Mouse (Mus musculus): ENCODE measurements around the gene Prickle1.

Prickle1 gene

DNA sequence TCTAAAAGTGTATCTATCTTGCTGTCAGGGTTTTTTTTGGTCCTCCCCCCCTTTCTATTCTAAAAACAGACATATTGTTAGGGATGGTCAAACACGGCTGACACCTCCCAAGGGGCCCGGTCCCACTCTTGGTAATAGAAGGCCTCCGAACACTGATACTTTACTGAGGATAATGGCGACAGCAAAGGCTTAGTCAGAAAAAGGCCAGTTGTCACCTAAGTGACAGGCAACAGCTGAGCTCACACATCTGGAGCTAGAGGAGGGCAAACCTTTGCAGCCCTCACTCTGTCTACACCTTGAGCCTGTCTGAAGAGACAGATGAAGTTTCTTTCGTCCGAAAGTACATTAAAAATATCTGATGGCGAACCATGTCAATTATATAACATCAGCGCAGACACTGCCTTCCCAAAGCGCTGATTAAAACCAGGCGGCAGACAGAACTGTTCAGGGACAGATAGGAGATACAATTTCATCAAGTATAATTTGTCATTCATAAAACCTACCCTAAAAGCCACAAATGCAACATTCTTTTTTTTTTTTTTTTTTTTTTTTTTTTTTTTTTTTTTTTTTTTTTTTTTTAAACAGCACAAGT is 1.3 kb downstream of the Prickle1 start:
- no peak for DNase-seq

DNA sequence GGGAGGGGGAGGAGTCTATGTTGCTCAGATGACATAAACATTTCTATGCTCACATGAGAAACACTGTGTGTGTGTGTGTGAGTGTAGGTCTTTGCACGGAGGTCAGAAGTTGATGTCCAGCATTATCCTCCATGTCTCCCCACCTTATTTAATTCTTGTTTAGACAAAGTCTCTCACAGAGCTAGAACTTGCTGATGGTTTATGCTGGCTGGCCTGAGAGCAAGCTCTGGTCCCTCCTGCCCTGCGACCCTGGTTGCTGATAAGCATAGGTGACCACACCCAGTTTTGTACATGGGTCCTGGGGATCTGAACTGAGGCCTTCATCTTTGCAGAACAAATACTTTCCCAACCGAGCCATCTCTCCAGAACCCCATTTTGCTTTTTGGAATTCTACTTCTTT is 3.1 kb downstream of the Prickle1 start:
- no peak for DNase-seq

DNA sequence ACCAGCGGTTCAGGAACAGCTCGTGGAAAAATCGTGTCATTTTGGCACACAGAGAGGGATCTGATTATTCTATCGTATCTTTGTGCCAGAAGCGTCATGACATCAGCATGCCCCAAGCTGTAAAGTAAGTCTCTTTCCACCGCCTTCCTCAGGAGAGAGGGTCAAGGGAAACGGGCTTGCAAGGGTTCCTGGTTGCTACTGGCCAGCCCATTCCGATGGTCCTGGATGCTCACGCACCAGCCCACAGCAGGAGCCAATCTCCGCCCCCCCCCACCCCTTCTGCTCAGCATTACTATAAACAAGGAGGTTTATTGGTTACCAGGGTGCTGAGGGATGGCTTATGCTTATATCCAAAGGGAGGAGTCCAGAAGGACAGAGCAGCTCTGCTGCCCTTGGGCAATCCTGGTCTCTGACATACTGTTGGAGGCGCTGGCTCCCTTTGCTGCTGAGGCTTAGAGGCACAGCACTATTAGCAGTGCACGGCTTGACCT is 3.8 kb downstream of the Prickle1 start:
- peak; percentile 50 to 67 for DNase-seq

DNA sequence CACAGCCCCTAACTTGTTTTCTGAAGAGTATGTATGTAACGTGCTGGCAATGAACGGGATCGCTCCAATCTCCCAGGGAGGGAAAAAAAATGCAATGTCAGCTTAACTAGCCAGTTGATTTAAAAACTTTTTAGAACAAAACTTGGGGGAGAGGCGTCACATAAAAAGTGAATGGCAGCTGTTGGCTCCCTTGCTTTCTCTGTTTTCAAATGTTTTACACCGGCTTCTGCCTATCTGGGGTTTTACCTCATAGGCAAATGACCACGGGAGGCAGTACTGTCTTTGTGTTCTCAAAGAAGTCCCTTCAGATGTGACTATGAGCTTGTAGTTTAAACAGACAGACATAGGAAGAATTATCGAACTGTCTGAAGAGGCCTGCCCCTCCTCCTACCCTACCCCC is 4.3 kb downstream of the Prickle1 start:
- DNase-seq: no peak

DNA sequence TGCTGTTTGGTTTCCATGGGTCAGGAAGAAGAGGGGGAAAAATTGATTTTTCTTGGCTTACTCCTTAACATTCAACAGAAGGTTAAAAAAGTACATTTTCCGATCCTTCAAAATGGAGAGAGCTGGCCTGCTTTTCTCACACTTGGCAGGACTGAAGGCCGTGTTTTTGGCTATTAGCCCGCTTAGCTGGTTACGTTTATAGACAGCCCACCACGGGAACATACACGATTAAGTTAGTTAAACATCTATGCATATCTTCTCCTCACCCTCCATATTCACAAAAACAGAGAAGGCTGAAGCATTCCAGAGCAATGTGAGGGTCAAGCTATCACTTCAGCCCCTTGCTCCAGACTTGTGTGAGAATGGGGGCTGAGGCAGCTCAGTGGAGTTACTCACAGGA is 7.3 kb downstream of the Prickle1 start:
- DNase-seq: no peak

DNA sequence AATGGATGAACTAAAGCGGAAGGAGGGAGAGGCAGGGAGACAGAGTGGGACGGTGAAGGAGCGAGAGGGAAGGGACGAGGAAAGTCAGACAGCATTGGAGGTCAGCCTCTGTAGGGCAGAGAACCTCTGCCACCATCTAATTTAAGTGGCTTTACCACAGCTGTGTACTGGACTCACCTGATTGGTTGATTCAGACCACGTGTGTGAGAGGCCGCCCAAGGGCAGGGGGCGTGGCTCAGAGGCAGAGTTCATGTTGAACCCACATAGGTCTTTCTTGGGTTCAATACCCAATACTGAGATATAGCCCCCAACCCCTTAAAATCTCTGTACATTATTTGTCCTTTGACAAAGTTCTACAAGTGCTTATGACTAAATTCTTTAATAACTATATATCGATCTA is 8.0 kb downstream of the Prickle1 start:
- DNase-seq: no peak

DNA sequence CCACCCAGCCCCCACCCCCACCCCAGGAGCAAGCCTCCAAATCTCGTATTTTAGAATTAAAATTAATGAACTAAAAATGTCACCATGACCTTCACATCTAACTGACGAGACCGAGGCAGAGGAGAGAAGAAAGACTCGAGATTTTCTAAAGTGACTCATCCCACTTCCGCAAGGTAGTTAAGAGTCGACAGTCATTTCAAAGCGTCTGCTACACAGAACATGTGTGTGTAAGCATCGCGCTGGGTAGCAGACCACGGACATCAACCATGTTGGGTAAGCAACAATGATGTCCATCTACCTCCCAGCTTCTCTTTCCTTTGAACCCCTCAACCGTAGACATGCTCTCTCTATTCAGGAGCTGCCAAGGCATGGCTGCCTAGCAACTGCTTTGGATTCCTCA is 12.6 kb downstream of the Prickle1 start:
- no peak for DNase-seq

DNA sequence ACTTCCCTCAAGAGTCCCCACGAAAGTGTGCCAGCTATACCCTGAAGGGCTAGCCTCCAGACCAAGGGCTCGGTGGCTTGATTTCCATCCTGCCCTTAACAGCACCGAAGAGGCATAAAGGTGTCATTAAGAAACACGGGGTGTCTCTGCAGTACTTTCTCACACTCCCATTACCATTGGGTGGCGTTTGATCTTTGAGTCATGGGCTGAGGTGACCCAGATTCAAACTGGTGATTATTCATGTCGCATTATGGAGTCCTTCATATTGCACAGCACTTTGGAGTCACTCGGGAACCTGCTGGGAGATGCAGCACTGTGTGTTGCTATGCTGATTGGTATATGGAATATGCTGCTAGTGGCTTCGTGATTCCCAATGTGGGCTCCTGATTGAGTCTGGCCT is 14.0 kb downstream of the Prickle1 start:
- DNase-seq: no peak

DNA sequence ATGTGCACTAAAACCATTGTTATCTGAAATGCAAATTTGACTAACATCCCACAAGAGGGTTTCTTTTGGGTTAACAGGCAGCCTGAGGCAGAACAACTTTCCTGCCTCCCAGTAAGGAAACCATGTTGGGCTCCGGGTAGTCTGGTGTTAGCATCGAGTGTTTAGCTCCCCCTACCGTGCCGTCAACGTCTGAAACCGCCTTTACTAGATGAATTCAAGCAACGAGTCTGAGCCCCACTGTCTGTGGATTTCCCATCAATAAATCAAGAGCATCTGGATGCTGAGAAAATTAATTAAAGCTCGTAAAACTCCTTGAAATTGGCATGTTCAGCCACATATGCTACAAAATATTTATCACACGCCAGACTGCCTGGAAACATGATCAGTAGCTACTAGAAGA is 15.8 kb downstream of the Prickle1 start:
- peak in 1 of 2 experiments; percentile 19 for DNase-seq

DNA sequence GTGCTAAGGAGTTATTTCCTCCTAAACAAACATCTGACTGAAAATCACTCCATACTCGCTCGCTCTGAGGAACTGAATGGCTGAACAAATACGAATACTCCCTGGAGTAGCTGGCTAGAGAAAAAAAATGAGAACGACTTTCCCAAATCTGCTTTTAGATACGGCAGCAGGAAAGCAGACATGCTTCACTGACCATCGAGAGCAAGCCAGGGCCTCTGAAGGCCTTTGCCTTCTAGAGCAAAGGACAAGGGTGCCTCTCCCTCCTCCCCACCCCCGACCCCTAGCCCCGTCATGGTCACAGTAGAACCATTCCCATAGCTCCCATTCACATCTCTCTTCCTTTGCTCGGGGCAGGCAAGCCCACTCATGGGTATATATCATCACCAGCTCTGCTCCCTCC is 16.6 kb downstream of the Prickle1 start:
- DNase-seq: no peak

DNA sequence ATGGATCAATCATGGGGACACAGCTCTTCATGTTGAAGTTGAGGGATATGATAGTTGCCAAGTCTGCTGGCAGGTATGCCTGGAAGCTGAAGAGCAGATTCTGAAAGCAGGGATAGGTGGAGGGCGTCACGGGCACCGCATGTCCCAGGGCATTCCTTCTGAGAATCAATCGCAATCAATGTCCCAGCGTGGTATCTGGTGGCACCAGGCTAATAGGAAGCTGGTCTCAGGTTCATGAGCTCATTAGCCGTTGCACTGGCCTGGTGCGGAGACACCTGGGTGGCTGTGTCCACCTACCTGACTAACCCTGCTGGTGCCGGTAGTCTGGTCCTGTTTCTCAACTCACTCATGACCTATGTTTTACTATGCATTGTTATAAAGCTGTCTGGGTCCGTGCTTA is 19.3 kb downstream of the Prickle1 start:
- DNase-seq: no peak

DNA sequence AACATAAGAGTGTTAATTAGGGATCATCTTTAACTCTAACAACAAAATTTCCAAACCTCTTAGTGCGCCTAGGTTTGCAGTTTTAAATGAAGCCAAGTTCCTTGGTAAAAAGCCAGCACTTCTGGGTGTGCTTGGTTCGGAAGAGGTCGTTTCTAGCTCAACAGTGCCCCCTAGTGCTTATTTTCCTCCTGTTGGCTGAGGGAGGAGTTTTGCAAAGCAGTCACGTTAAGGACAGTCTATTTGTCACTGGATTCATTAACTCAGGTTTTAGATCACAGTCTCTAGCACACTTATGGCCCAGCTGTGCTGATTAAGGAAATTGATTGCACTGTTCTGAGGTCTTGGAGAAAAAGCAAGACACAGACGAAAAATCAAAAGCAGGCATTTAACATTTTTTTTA is 19.8 kb downstream of the Prickle1 start:
- DNase-seq: peak; percentile 76 to 88

DNA sequence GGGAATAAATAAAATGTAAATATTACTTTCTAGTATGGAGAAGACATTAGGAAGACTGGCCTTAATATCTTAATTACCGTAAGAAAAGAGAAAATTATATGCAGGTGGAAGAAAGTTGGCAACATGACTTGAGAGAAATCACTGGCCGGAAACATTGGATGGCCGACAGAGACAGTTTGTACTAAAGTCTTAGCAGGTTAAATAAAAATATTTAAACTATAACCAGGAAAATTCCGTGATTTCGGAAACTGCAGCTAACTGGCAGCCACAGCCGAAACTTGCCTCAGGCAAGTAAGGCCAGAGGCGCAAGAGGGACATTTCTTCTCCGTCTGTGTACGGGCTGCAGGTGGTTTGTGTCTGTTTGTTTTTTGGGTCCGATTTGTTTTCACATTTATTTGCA is 22.8 kb downstream of the Prickle1 start:
- no peak for DNase-seq

DNA sequence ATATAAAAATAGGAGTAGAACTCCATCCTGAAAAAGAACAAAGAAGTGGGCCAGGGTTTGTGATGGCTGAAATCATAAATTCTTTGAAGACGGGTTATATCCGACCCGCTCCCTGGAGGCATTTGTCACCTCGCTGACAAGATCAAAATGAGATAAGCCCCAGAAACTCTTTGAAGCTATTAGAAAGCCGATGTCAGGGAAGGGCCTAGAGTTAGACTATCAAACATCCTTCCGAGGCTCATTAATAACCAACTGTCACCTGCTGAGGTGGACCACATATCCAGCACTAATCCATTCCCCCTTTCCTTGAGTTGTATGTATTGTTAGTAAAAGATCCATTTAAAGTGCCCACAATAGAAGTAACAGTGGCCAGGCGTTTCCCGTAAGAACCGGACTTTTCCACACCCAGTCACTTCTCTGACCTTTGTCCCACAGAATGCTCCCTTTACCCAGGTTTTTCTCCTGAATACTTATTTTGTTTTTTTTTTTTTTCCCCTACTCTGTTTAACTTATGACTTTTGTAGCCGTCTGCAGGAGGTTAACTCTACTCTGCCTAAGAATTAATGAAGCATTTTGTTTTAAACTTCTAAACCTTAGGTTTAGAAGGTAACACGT is 24.7 kb downstream of the Prickle1 start:
- no peak for DNase-seq

DNA sequence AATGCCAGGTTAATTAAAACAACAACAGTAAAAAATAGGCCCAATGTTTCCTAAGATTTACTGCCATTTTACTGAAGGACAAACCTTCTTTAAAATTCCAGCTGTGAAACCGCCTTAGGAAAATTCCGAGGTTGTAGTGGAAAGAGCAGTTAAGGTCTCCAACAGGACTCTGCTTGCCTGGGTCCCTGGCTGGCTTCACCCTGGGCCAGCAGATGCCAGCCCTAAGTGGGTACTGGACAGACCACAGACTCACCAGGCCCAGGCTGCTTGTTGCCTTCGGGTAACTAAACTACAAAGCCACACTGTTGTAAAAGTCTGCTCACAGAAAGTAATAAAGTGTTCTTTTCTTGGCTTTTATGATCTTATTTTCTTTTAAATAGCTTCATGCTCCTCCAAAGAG is 26.8 kb downstream of the Prickle1 start:
- no peak for DNase-seq

DNA sequence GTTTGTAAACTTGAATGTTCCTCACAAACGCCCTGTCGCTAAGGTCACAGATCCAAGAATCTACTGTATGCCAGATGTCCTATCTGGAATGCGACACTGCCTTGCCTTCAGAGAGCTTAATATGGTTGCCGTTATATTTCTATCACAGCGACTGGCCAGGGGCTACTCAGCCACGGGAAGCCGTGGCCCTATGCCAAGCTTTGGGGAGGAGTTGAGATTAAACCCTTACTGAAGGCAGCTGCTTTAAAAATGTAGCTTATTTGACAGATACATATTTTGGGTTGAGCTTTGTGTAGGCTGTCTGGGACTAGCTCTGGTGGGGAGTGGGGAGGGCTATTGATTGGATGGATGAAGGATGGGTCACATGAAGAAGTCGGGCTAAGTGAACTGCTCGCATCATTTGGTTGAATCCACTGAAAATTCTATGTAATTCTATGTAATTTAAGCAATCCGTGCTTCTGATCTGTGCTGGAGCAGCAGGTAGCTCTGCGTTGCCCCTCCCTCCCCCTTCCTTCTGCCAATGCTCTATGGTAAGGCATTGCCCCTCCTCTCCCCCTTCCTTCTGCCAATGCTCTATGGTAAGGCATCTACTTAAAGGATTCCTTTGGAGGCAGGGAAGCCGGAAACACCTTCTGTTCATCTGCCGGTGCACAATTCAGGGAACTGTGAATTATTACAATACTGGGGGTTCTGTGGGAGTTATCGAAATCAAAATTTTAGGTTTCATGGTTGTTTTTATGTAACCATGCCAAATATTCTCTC is 28.0 kb downstream of the Prickle1 start:
- no peak for DNase-seq

DNA sequence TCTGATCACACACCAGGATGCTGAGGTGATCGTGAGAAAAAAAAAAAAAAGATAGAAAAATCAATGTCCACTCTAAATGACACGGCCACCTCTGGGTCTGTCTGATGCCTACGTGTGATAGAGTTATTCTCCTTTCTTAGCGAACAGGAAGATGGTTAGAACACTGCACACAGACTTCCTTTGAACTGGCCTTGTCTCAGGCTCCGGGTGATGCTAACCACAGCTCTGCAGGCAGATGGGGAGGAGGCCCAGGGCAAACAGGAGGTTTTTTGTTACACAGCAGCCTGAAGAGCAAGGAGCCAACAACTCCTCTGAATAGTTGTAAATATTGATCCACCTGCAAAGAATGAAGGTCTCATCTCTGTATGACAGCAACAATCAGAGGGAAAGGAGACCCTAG is 32.2 kb downstream of the Prickle1 start:
- no peak for DNase-seq

DNA sequence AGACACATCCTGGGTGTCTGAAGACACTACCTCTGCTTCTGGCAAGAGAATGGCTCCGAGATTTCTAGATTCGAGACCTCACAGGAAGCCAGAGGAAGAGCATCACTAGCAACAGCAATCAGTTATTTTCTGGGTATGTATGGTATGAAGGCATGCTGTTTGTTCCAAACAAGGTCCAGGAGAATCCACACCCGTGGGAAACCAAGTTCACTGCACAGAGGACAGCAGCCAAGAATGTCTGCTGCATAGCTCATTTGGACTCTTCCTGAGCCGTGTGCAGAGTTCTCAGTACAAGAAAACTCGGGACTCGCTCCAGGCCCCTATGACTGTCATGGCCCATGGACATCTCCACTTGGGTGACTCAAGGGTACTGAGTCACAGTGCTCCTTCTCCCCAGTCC is 34.2 kb downstream of the Prickle1 start:
- no peak for DNase-seq

DNA sequence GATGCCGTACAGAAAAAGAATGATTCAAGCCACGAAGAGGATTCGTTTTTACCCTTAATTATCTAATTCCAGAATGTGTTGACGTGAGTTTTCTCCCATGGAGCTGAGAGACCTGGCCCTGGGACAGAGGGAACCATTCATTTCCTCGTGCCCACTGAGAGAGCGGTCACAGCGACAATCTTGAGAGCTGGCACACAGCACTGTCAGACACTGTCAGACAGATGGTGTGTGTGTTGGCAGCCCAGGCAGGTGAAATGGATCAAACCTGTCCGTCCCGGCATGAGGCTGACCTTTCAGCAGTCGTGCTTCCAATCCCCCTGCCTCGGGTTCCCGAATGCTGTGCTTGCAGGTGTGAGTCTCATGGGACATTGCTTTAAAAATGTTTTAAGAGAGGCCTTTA is 37.3 kb downstream of the Prickle1 start:
- no peak for DNase-seq

DNA sequence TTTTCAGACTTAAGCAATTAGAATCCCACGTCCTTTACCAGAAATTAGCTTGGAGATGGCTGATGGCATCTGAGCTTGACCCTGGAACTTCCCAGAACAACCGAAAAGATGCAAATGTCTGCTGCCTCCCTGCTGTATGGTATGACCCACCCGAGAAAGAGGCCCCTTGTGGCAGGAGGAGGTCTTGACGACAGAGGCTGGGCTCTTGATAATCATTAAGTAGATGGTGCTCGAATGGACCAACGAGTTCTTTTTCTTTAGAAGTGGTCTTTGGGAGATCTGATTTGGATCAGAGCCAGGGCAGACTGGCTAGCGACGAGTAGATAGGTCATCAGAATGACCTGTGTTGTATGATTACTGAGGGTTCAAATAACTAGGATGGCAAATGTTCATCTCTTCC is 40.0 kb downstream of the Prickle1 start:
- no peak for DNase-seq

DNA sequence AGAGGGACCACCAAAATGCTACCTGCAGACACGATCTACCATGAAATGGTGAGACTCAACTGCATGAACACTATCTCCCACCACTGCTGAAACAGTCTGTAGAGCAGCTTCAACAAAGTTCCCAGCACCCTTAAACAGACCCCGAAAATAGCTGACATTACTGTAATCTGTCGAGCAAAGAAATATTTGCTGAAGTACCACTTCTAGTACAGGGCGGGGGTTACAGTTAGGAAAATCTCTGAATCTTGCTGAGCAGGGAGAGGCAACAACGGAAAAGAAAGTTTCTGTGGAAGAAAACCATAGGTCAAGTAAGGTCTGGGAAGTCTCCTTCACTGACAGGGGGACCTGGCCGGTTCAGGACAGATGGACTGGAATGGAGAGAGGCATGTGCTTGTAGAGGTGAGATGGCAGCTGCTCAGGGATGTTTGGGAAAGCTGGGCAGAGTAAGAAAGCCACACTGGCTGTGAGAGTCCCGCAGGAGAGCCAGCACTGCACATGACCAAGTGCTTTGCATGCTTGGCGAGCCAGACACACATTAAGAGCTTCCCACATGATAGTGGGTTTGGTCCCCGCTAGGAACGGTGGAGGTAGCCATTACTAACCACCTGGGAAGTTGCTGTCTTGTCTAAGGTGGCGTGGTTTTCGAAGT is 41.4 kb downstream of the Prickle1 start:
- DNase-seq: peak in 1 of 2 experiments; percentile 20

DNA sequence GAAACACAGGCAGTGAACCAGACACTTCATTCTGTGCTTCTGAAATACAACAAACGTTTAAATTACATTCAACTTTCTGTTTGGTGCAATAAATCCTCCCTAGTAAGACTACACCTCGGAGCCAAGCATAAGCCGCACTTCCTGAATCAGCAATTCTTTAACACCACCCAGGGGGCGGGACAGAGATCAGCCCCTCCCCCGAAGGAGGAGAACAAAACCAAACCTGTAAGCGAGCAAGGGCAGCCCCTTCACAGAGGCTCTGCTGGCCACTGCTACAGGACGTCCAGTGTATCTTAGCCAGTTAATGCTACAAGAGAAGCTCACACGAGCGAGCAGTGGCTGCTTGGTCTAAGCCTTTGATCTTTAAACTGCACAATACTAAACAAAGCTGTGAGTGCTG is 43.5 kb downstream of the Prickle1 start:
- peak; percentile 70 to 77 for DNase-seq

DNA sequence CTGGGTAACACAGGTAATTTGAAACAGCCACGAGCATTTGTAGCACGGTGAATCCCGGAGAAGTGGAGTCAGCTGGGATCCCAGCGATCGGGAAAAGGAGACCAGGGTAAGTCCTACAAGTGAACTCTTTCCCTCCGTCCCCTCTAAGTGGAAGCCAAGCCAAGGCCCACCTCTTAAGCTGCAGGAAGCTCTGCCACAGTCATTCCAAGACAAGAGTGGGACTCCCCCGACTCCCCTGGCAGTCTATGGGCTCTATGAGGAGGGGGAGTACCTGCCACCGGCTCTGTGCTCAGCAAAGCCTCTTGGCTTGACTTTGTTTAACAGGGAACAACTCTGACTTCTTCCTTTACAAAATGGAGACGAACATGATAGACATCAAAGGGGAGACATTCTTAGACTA is 47.4 kb downstream of the Prickle1 start:
- no peak for DNase-seq

DNA sequence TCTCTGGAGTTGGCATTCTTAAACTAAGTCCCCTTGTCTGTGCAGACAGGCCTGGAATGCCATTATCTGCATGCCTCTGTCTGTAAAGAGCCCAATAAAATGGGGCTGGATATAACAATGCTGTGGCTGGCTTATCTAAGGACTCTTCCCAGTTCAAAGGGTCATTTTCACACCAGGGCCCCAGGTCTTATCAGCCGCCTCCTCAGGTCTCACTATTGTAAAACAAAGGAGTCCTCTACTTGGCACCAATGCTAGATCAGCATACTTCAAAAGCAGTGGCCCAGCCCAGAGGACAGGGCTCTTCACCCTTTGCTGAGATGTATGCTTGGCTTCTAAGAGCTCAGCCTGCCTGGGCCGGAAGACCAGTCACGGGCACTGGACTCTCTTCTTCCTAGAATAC is 56.3 kb downstream of the Prickle1 start:
- DNase-seq: no peak
